Mouse (Mus musculus) midbrain, embryonic 10.5 days (tissue): ENCODE measurements around the gene Hltf. TPM values are rescaled to one million over a fixed set of nuclear protein-coding genes. Genes with fewer than 3 reads are reported as not detected.
"Not testable (repeated sequence)": the region's sequence is repeated elsewhere in the genome, so short reads cannot be mapped to it uniquely, and the experiment has no call there.

Experiments
- DNase-seq: peaks from one replicate; pipeline ENCODE4 v3.0.0-alpha.2; 2017; ENCODE audit warnings: low spot score
- H3K27ac ChIP-seq: fragments of 300-500 bp; sonication (generic); replicated peaks from 2 replicates; pipeline ENCODE4 v1.5.1; 2016; ENCODE audit warnings: mild to moderate bottlenecking
- H3K27me3 ChIP-seq: fragments of 300-500 bp; sonication (generic); 2 replicates; pipeline ENCODE4 v1.6.1; 2016; ENCODE audit warnings: low read depth, mild to moderate bottlenecking; ENCODE audit not compliant: poor library complexity, severe bottlenecking
- H3K36me3 ChIP-seq: fragments of 300-500 bp; sonication (generic); 2 replicates; pipeline ENCODE4 v1.6.1; 2016; ENCODE audit warnings: mild to moderate bottlenecking, moderate library complexity
- H3K4me1 ChIP-seq: fragments of 300-500 bp; sonication (generic); 2 replicates; pipeline ENCODE4 v1.6.1; 2016
- H3K4me3 ChIP-seq: fragments of 300-500 bp; sonication (generic); 2 replicates; pipeline ENCODE4 v1.5.1; 2016; ENCODE audit warnings: mild to moderate bottlenecking, moderate library complexity
- H3K9me3 ChIP-seq: fragments of 300-500 bp; sonication (generic); replicated peaks from 2 replicates; pipeline ENCODE4 v1.6.1; 2016; ENCODE audit warnings: mild to moderate bottlenecking
- WGBS: fragments of 180-500 bp; shearing (Covaris S2); methylation state at CpG from one replicate; pipeline ENCODE4 v1.1.7; 2016; 5-methylcytosine and 5-hydroxymethylcytosine counted together
- polyA plus RNA-seq: library from polyadenylated mRNA; unstranded; fragments of >200 nt; fragmentation: Nextera tagmentation; extraction: Ambion mirVana; gene quantifications from 2 replicates; pipeline ENCODE4 v1.2.1, GENCODE M21; 2016

Gene Hltf
- polyA plus RNA-seq, 1 experiment from 2014 or later, result 15.8 TPM

GRCm38 (mm10) chr3:20119686-20120244, 62.2 kb downstream of the Hltf start:
- Histone ChIP-seq H3K4me1 (no peaks in the 10 kb centered on the region), H3K36me3 (peaks cover 26% of the 10 kb centered on the region), H3K9me3 (no peaks in the 10 kb centered on the region), H3K27ac (no peak overlapping the region), H3K4me3 (no peak overlapping the region), H3K27me3 (no peaks in the 10 kb centered on the region)
- no peak for DNase-seq
- WGBS, result 60% methylated on average over 4 of the region's 4 CpGs

- WGBS, result 94% methylated on average over 5 of the region's 5 CpGs
- not testable (repeated sequence) for H3K27me3 ChIP-seq, DNase-seq, H3K4me3 ChIP-seq, H3K4me1 ChIP-seq, H3K9me3 ChIP-seq, H3K27ac ChIP-seq
- peaks cover 28% of the 10 kb centered on the region for H3K36me3 ChIP-seq
These were observed 64.0 kb downstream of the Hltf start for GRCm38 (mm10) chr3:20121582-20121981.

GRCm38 (mm10) chr3:20125604-20126003, 68.0 kb downstream of the Hltf start:
- 90% methylated on average over 5 of the region's 5 CpGs for WGBS
- H3K36me3 ChIP-seq, result peaks cover 12% of the 10 kb centered on the region
- H3K4me3 ChIP-seq, result no peak overlapping the region
- DNase-seq, result no peak
- H3K27me3 ChIP-seq, result no peaks in the 10 kb centered on the region
- H3K9me3 ChIP-seq, result no peaks in the 10 kb centered on the region
- no peak overlapping the region for H3K27ac ChIP-seq
- H3K4me1 ChIP-seq, result no peaks in the 10 kb centered on the region

DNA sequence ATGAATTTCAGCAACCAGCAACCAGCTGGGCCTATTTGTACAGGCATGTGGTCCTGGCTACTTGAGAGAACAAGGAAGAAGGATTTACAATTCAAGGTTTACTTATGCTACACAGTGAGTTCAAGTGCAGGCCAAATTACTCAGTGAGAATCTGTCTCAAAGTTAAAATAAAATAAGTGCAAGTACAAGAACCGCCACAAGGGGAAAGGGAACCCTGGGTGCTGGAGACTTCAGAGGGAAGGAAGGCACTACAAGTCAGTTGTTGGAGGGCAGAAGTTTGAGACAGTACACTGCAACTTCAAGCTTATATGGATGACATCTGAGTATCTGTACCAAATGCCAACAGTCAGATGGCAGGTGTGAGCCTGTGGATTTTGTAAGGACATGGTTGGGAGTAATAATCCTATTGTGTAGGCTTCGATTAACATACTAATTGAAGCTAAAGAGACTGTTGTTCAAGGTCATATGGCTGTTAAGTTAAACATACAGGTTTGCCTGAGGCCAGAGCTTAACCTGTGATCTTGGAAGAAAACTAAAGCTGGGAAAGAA, 69.5 kb downstream of the Hltf start:
- no peak overlapping the region for H3K4me3 ChIP-seq
- H3K36me3 ChIP-seq, result peaks cover 10% of the 10 kb centered on the region
- DNase-seq, result no peak
- no peaks in the 10 kb centered on the region for H3K9me3 ChIP-seq
- 67% methylated on average over 2 of the region's 2 CpGs for WGBS
- H3K27me3 ChIP-seq, result no peaks in the 10 kb centered on the region
- no peak overlapping the region for H3K27ac ChIP-seq
- H3K4me1 ChIP-seq, result no peaks in the 10 kb centered on the region

DNA sequence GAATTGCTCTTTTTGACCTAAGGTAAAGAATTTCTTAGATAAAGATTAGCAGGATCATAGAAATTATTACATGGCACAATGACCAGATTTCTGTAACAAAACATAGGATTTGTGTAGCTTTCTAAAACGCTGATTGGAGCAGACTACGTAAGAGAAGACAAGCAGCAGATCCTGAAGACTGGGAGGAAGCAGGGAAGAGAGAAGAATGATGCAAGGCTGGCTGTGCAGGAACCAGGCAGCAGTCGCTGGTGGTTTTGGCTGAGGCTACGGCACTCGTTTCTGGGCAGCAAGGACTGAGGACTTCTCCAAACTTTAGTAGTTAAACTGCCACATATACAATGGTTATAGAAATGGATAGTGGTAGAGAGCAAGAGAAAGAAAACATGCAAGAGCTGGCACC, 71.9 kb downstream of the Hltf start:
- WGBS, result 89% methylated on average over 5 of the region's 5 CpGs
- DNase-seq, result no peak
- peaks cover 6% of the 10 kb centered on the region; the same call in 1 of the 2 replicates for H3K36me3 ChIP-seq
- H3K27ac ChIP-seq, result no peak overlapping the region
- no peak overlapping the region for H3K4me3 ChIP-seq
- H3K9me3 ChIP-seq, result no peaks in the 10 kb centered on the region
- H3K4me1 ChIP-seq, result no peaks in the 10 kb centered on the region
- H3K27me3 ChIP-seq, result no peaks in the 10 kb centered on the region

DNA sequence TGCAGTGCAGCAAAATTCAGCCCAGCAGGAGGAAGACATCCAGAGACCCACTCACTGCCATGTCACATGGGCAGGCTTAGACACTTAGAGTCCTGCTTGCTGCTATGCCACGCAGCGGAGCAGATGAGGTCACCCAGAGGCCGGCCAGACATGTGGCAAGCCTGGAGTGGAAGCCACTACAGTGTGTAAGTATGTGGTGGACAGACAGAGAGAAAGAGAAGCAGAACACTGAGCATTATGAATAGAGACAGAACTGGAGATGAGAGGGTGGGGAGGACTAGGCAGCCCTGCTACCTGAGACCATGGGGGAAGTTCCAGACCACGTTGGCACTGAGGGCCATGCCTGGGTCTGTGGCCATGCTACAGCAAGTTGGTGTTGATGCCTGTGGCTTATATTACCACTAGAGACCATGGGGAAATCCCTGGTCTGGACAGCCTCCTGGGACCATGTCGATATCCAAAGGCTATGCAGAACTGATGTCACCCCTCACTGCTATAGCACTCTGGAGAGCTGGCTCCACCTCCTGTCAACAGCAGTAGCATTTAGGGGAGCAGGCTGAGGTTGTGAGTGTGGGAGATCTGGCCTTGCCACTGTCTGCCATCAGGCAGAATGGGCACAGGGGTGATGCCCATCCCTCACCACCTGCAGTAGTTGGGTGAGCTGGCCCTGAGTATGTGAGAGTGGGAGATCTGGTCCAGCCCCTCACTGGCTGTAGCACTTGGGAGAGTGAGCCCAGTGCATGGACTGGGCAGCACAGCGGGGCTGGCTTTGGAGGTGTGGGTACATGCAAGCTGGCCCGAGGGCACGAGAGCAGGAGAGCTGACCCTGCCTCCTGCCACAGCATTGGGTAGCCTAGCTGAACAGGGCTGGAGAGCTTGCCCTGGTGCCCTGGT, 73.1 kb downstream of the Hltf start:
- Histone ChIP-seq H3K27me3 (no peaks in the 10 kb centered on the region), H3K9me3 (no peaks in the 10 kb centered on the region), H3K4me3 (no peak overlapping the region), H3K36me3 (peaks cover 6% of the 10 kb centered on the region; the same call in 1 of the 2 replicates), H3K27ac (no peak overlapping the region), H3K4me1 (no peaks in the 10 kb centered on the region)
- 93% methylated on average over 8 of the region's 8 CpGs for WGBS
- no peak for DNase-seq

DNA sequence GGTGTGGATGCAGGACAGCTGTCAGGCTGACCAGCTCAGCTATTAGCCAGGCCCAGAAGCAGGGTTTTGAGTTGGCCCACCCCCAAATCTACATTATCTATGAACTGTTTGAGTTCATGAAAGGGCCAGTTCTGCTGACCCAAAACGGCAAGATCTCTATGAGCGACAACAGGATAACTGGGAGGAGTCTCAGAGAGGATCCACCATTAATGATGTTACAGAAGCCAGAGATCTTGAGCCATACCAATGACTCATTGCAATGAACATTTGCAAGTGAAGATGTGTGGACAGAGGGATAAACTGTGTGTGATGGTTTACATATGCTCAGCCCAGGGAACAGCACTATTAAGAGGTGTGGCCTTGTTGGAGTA, 73.7 kb downstream of the Hltf start:
- no peak overlapping the region for H3K27ac ChIP-seq
- no peaks in the 10 kb centered on the region for H3K4me1 ChIP-seq
- peaks cover 4% of the 10 kb centered on the region; the same call in 1 of the 2 replicates for H3K36me3 ChIP-seq
- H3K9me3 ChIP-seq, result no peaks in the 10 kb centered on the region
- H3K27me3 ChIP-seq, result no peaks in the 10 kb centered on the region
- no peak overlapping the region for H3K4me3 ChIP-seq
- 93% methylated on average over 2 of the region's 2 CpGs for WGBS
- no peak for DNase-seq

- Histone ChIP-seq H3K9me3 (no peaks in the 10 kb centered on the region), H3K4me3 (no peak overlapping the region), H3K4me1 (no peaks in the 10 kb centered on the region), H3K36me3 (peaks cover 2% of the 10 kb centered on the region; the same call in 1 of the 2 replicates), H3K27ac (no peak overlapping the region), H3K27me3 (no peaks in the 10 kb centered on the region)
- 98% methylated on average over 1 of the region's 1 CpGs for WGBS
- DNase-seq, result no peak
These were observed 75.1 kb downstream of the Hltf start for GRCm38 (mm10) chr3:20132731-20133130.

GRCm38 (mm10) chr3:20133745-20134144, 76.1 kb downstream of the Hltf start:
- Histone ChIP-seq H3K27ac (no peak overlapping the region), H3K4me3 (no peak overlapping the region), H3K36me3 (peaks cover 2% of the 10 kb centered on the region; the same call in 1 of the 2 replicates), H3K4me1 (no peaks in the 10 kb centered on the region), H3K9me3 (no peaks in the 10 kb centered on the region), H3K27me3 (no peaks in the 10 kb centered on the region)
- 92% methylated on average over 1 of the region's 1 CpGs for WGBS
- no peak for DNase-seq

GRCm38 (mm10) chr3:20134545-20134944, 76.9 kb downstream of the Hltf start:
- DNase-seq, result no peak
- H3K36me3 ChIP-seq, result peaks cover 2% of the 10 kb centered on the region; the same call in 1 of the 2 replicates
- no peak overlapping the region for H3K27ac ChIP-seq
- no peaks in the 10 kb centered on the region for H3K9me3 ChIP-seq
- 94% methylated on average over 3 of the region's 3 CpGs for WGBS
- no peaks in the 10 kb centered on the region for H3K4me1 ChIP-seq
- H3K27me3 ChIP-seq, result no peaks in the 10 kb centered on the region
- no peak overlapping the region for H3K4me3 ChIP-seq

- Histone ChIP-seq H3K4me3 (no peak overlapping the region), H3K27me3 (no peaks in the 10 kb centered on the region), H3K36me3 (peaks cover 2% of the 10 kb centered on the region; the same call in 1 of the 2 replicates), H3K27ac (no peak overlapping the region), H3K9me3 (no peaks in the 10 kb centered on the region), H3K4me1 (peaks cover 5% of the 10 kb centered on the region)
- 92% methylated on average over 9 of the region's 9 CpGs for WGBS
- DNase-seq, result no peak
These were observed 79.4 kb downstream of the Hltf start for GRCm38 (mm10) chr3:20136868-20137581.

DNA sequence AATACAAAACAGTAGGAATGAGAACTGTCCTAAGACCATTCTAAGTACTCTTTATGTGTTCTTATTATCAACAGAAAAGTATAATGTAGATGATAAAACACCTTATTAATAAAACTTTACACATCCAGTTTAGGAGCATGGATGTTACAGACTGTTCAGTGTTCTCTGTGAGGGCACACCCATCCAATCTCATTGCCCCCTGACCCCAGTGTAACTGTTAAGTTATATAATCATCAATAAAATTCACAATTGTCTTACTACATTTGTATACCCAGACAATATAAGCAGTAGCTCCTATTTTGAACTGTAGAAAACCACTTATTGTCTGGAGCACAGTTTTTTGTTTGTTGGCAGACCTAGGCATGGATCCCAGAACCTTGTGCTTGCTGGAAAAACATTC, 83.6 kb downstream of the Hltf start:
- H3K4me3 ChIP-seq, result no peak overlapping the region
- no peaks in the 10 kb centered on the region for H3K36me3 ChIP-seq
- no peaks in the 10 kb centered on the region for H3K27me3 ChIP-seq
- H3K9me3 ChIP-seq, result no peaks in the 10 kb centered on the region
- DNase-seq, result no peak
- H3K27ac ChIP-seq, result no peak overlapping the region
- H3K4me1 ChIP-seq, result peaks cover 23% of the 10 kb centered on the region
